Mouse (Mus musculus): ENCODE results near the gene Slc25a28.

- TF ChIP-seq EP300 (IDR thresholded peaks at IDR 0.05) (no peak), CTCF (IDR thresholded peaks at IDR 0.05) (peak; percentile 71)
These were observed 15.0 kb upstream of the Slc25a28 start, which contains the start of gene Entpd7 for GRCm38 (mm10) chr19:43689419-43690246.
